Mouse (Mus musculus): ENCODE measurements around the gene Deaf1. TPM values are rescaled to one million over a fixed set of nuclear protein-coding genes. Genes with fewer than 3 reads are reported as not detected.

Gene Deaf1
- polyA plus RNA-seq, 1 experiment from 2014 or later, result 40.8 TPM

Other genes with a start within 250 kb of the Deaf1 start
- gene Pkp3, start 249.5 kb downstream of the Deaf1 start, polyA plus RNA-seq (2015; fragmentation: Nextera tagmentation; extraction: Ambion mirVana), result 14.4 and 15.3 TPM in 2 replicates
- 27.1 and 30.5 TPM in 2 replicates for gene Sigirr, start 227.1 kb downstream of the Deaf1 start, polyA plus RNA-seq (2015; fragmentation: Nextera tagmentation; extraction: Ambion mirVana)
- gene Ano9, start 209.9 kb downstream of the Deaf1 start, polyA plus RNA-seq (2015; fragmentation: Nextera tagmentation; extraction: Ambion mirVana), result 1.5 and 3.1 TPM in 2 replicates
- 39.1 and 45.7 TPM in 2 replicates for gene Ptdss2, start 205.3 kb downstream of the Deaf1 start, polyA plus RNA-seq (2015; fragmentation: Nextera tagmentation; extraction: Ambion mirVana)
- 181 and 187 TPM in 2 replicates for gene Rnh1, start 154.8 kb downstream of the Deaf1 start, polyA plus RNA-seq (2015; fragmentation: Nextera tagmentation; extraction: Ambion mirVana)
- gene Hras, start 133.7 kb downstream of the Deaf1 start, polyA plus RNA-seq (2015; fragmentation: Nextera tagmentation; extraction: Ambion mirVana), result 121 and 126 TPM in 2 replicates
- 6.8 and 7.4 TPM in 2 replicates for gene Lrrc56, start 133.5 kb downstream of the Deaf1 start, polyA plus RNA-seq (2015; fragmentation: Nextera tagmentation; extraction: Ambion mirVana)
- 0.97 and 1.0 TPM in 2 replicates for gene Lmntd2, start 113.6 kb downstream of the Deaf1 start, polyA plus RNA-seq (2015; fragmentation: Nextera tagmentation; extraction: Ambion mirVana)
- 93.6 and 98.7 TPM in 2 replicates for gene Rassf7, start 111.8 kb downstream of the Deaf1 start, polyA plus RNA-seq (2015; fragmentation: Nextera tagmentation; extraction: Ambion mirVana)
- gene Phrf1, start 98.9 kb downstream of the Deaf1 start, polyA plus RNA-seq (2015; fragmentation: Nextera tagmentation; extraction: Ambion mirVana), result 26.6 and 32.0 TPM in 2 replicates
- 12.6 and 15.8 TPM in 2 replicates for gene Irf7, start 61.2 kb downstream of the Deaf1 start, polyA plus RNA-seq (2015; fragmentation: Nextera tagmentation; extraction: Ambion mirVana)
- gene Cdhr5, start 50.9 kb downstream of the Deaf1 start, polyA plus RNA-seq (2015; fragmentation: Nextera tagmentation; extraction: Ambion mirVana), result not detected in 2 replicates
- gene Sct, start 48.6 kb downstream of the Deaf1 start, polyA plus RNA-seq (2015; fragmentation: Nextera tagmentation; extraction: Ambion mirVana), result 1.0 and 1.3 TPM in 2 replicates
- 0.12 and 0.17 TPM in 2 replicates for gene Drd4, start 35.7 kb downstream of the Deaf1 start, polyA plus RNA-seq (2015; fragmentation: Nextera tagmentation; extraction: Ambion mirVana)
- gene Tmem80, start within 50 bp of the Deaf1 start, polyA plus RNA-seq (2015; fragmentation: Nextera tagmentation; extraction: Ambion mirVana), result 34.7 and 44.1 TPM in 2 replicates
- 67.6 and 73.1 TPM in 2 replicates for gene Eps8l2, start 11.2 kb upstream of the Deaf1 start, polyA plus RNA-seq (2015; fragmentation: Nextera tagmentation; extraction: Ambion mirVana)
- 260 and 276 TPM in 2 replicates for gene Taldo1, start 64.5 kb upstream of the Deaf1 start, polyA plus RNA-seq (2015; fragmentation: Nextera tagmentation; extraction: Ambion mirVana)
- gene Gatd1, start 86.4 kb upstream of the Deaf1 start, polyA plus RNA-seq (2015; fragmentation: Nextera tagmentation; extraction: Ambion mirVana), result 49.8 and 52.3 TPM in 2 replicates
- gene Cend1, start 101.8 kb upstream of the Deaf1 start, polyA plus RNA-seq (2015; fragmentation: Nextera tagmentation; extraction: Ambion mirVana), result 0.25 TPM in 2 replicates
- 9.8 and 12.3 TPM in 2 replicates for gene Slc25a22, start 110.2 kb upstream of the Deaf1 start, polyA plus RNA-seq (2015; fragmentation: Nextera tagmentation; extraction: Ambion mirVana)
- gene Pidd1, start 116.3 kb upstream of the Deaf1 start, polyA plus RNA-seq (2015; fragmentation: Nextera tagmentation; extraction: Ambion mirVana), result 1.7 and 1.8 TPM in 2 replicates
- gene Rplp2, start 119.7 kb upstream of the Deaf1 start, polyA plus RNA-seq (2015; fragmentation: Nextera tagmentation; extraction: Ambion mirVana), result 878 and 910 TPM in 2 replicates
- gene Pnpla2, start 127.5 kb upstream of the Deaf1 start, polyA plus RNA-seq (2015; fragmentation: Nextera tagmentation; extraction: Ambion mirVana), result 96.0 and 116 TPM in 2 replicates
- 74.9 and 82.0 TPM in 2 replicates for gene Cracr2b, start 133.4 kb upstream of the Deaf1 start, polyA plus RNA-seq (2015; fragmentation: Nextera tagmentation; extraction: Ambion mirVana)
- 45.1 and 49.6 TPM in 2 replicates for gene Cd151, start 139.7 kb upstream of the Deaf1 start, polyA plus RNA-seq (2015; fragmentation: Nextera tagmentation; extraction: Ambion mirVana)
- 48.0 and 50.5 TPM in 2 replicates for gene Polr2l, start 147.4 kb upstream of the Deaf1 start, polyA plus RNA-seq (2015; fragmentation: Nextera tagmentation; extraction: Ambion mirVana)
- gene Tspan4, start 147.6 kb upstream of the Deaf1 start, polyA plus RNA-seq (2015; fragmentation: Nextera tagmentation; extraction: Ambion mirVana), result 100 and 107 TPM in 2 replicates
- gene Chid1, start 212.2 kb upstream of the Deaf1 start, polyA plus RNA-seq (2015; fragmentation: Nextera tagmentation; extraction: Ambion mirVana), result 15.6 and 20.2 TPM in 2 replicates
- 42.6 and 45.5 TPM in 2 replicates for gene Ap2a2, start 234.5 kb upstream of the Deaf1 start, polyA plus RNA-seq (2015; fragmentation: Nextera tagmentation; extraction: Ambion mirVana)

Data from lung, postnatal 0 days (tissue).